Mouse (Mus musculus): ENCODE data around the gene Map3k21. TPM values are rescaled to one million over a fixed set of nuclear protein-coding genes. Genes with fewer than 3 reads are reported as not detected.
A peak's percentile ranks its signal among the peaks of the same experiment; 100 is the strongest.

The Map3k21 gene
- polyA plus RNA-seq, 1 experiment = 4.4 TPM

GRCm38 (mm10) chr8:125961790-125962189, 51.5 kb downstream of the Map3k21 start:
- H3K4me1 ChIP-seq (ENCODE audit: control insufficient read depth, insufficient read depth, low read length) = no peaks in the 10 kb centered on the region
- WGBS = 88% methylated on average over 6 of the region's 6 CpGs
- no peak overlapping the region for H3K27ac ChIP-seq (ENCODE audit: insufficient read depth, low read depth, low read length)
- DNase-seq = no peak
- no peak overlapping the region for H3K4me3 ChIP-seq (ENCODE audit: insufficient read depth, low read depth, low read length)
- no peaks in the 10 kb centered on the region for H3K27me3 ChIP-seq (replicated peaks; ENCODE audit: control insufficient read depth, insufficient read depth, low read length)
- TF ChIP-seq CTCF (conservative IDR thresholded peaks at IDR 0.05; ENCODE audit: insufficient read depth, insufficient read length, low read depth, low read length) = no peak
- no peak for TF ChIP-seq POLR2A (IDR thresholded peaks at IDR 0.05; ENCODE audit: low read depth, low read length)
- H3K36me3 ChIP-seq (ENCODE audit: control insufficient read depth, insufficient read depth, low read length) = no peaks in the 10 kb centered on the region

DNA sequence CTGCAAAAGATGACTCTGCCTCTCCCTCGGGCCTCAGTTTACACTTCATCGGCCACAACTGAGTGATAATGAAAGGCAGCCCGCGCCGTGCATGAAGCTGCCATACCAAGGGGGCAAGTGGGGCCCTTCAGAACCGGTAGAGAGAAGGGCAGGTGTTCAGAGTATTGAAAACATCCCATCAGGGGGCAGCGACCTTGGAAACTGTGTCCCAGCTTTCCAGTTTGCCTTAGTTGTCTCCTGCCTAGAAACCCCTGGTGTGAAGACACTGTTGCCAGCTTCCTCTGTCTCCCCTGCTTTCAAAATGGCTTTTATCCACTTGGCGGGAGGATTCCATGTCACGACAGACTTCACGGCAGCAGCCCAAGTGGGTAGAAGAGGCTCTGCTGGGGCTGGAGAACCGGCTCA, 53.6 kb downstream of the Map3k21 start:
- no peak for DNase-seq
- H3K4me3 ChIP-seq (ENCODE audit: insufficient read depth, low read depth, low read length) = no peak overlapping the region
- no peak for TF ChIP-seq POLR2A (IDR thresholded peaks at IDR 0.05; ENCODE audit: low read depth, low read length)
- no peak for TF ChIP-seq CTCF (conservative IDR thresholded peaks at IDR 0.05; ENCODE audit: insufficient read depth, insufficient read length, low read depth, low read length)
- no peaks in the 10 kb centered on the region for H3K27me3 ChIP-seq (replicated peaks; ENCODE audit: control insufficient read depth, insufficient read depth, low read length)
- no peaks in the 10 kb centered on the region for H3K4me1 ChIP-seq (ENCODE audit: control insufficient read depth, insufficient read depth, low read length)
- H3K27ac ChIP-seq (ENCODE audit: insufficient read depth, low read depth, low read length) = no peak overlapping the region
- H3K36me3 ChIP-seq (ENCODE audit: control insufficient read depth, insufficient read depth, low read length) = no peaks in the 10 kb centered on the region
- WGBS = 15% methylated on average over 11 of the region's 11 CpGs

- TF ChIP-seq POLR2A (IDR thresholded peaks at IDR 0.05; ENCODE audit: low read depth, low read length) (no peak), CTCF (conservative IDR thresholded peaks at IDR 0.05; ENCODE audit: insufficient read depth, insufficient read length, low read depth, low read length) (no peak)
- no peaks in the 10 kb centered on the region for H3K36me3 ChIP-seq (ENCODE audit: control insufficient read depth, insufficient read depth, low read length)
- no peaks in the 10 kb centered on the region; the same call in 1 of the 2 replicates for H3K27me3 ChIP-seq (replicated peaks; ENCODE audit: control insufficient read depth, insufficient read depth, low read length)
- H3K4me3 ChIP-seq (ENCODE audit: insufficient read depth, low read depth, low read length) = no peak overlapping the region
- no peaks in the 10 kb centered on the region for H3K4me1 ChIP-seq (ENCODE audit: control insufficient read depth, insufficient read depth, low read length)
- no peak overlapping the region for H3K27ac ChIP-seq (ENCODE audit: insufficient read depth, low read depth, low read length)
- no peak for DNase-seq
- WGBS = 55% methylated on average over 3 of the region's 3 CpGs
These were observed 61.1 kb downstream of the Map3k21 start for GRCm38 (mm10) chr8:125971336-125971735.

DNA sequence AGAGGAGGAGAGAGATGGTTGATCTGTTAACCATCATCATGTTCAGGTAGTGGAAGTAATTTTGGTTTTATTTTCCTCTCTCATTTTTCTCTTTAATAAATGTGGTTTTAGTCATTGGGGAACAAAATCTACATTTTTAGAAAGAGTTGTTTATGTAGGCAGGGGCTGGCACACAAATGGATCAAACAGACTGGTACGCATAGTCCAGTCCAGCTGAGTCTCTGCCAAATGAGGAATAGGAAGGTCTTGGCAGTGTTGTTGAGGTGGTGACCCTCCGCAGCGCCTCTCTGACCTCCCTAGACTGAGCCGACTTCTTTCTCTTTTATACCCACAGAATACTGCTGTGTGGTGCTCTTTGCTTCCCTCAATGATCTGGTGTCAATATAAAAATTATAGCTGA, 65.7 kb downstream of the Map3k21 start:
- TF ChIP-seq POLR2A (IDR thresholded peaks at IDR 0.05; ENCODE audit: low read depth, low read length) = no peak
- TF ChIP-seq CTCF (conservative IDR thresholded peaks at IDR 0.05; ENCODE audit: insufficient read depth, insufficient read length, low read depth, low read length) = no peak
- Histone ChIP-seq H3K4me3 (ENCODE audit: insufficient read depth, low read depth, low read length) (no peak overlapping the region), H3K27ac (ENCODE audit: insufficient read depth, low read depth, low read length) (no peak overlapping the region), H3K4me1 (ENCODE audit: control insufficient read depth, insufficient read depth, low read length) (no peaks in the 10 kb centered on the region), H3K27me3 (replicated peaks; ENCODE audit: control insufficient read depth, insufficient read depth, low read length) (no peaks in the 10 kb centered on the region), H3K36me3 (ENCODE audit: control insufficient read depth, insufficient read depth, low read length) (no peaks in the 10 kb centered on the region)
- DNase-seq = peak; percentile 37
- 54% methylated on average over 4 of the region's 4 CpGs for WGBS

GRCm38 (mm10) chr8:125980826-125981225, 70.6 kb downstream of the Map3k21 start:
- 31% methylated on average over 6 of the region's 6 CpGs for WGBS
- TF ChIP-seq CTCF (conservative IDR thresholded peaks at IDR 0.05; ENCODE audit: insufficient read depth, insufficient read length, low read depth, low read length) (no peak), POLR2A (IDR thresholded peaks at IDR 0.05; ENCODE audit: low read depth, low read length) (no peak)

DNA sequence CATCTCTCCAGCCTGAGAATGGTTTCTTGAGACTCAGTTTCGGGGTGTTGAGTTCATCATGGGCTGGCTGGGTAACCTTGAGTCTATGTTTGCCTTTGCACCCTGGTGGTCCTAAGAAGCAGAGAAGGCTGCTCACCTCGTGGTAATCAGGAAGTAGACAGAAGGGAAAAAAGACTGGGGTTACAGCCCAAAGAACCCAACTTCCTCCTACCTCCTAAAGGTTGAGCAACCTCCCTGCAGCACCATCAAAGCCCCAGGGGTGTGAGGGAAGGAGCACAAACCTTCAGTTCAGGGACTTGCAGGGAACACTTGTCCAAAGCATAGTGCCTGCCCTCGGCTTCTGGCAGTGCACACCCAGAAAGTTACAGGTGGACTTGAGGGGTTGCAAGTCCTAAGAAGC, 73.3 kb downstream of the Map3k21 start:
- Histone ChIP-seq H3K27ac (ENCODE audit: insufficient read depth, low read depth, low read length) (no peak overlapping the region), H3K27me3 (replicated peaks; ENCODE audit: control insufficient read depth, insufficient read depth, low read length) (no peaks in the 10 kb centered on the region), H3K36me3 (ENCODE audit: control insufficient read depth, insufficient read depth, low read length) (no peaks in the 10 kb centered on the region), H3K4me3 (ENCODE audit: insufficient read depth, low read depth, low read length) (no peak overlapping the region), H3K4me1 (ENCODE audit: control insufficient read depth, insufficient read depth, low read length) (no peaks in the 10 kb centered on the region)
- 66% methylated on average over 3 of the region's 3 CpGs for WGBS
- TF ChIP-seq POLR2A (IDR thresholded peaks at IDR 0.05; ENCODE audit: low read depth, low read length) (no peak), CTCF (conservative IDR thresholded peaks at IDR 0.05; ENCODE audit: insufficient read depth, insufficient read length, low read depth, low read length) (no peak)
- DNase-seq = no peak

More at GRCm38 (mm10) chr8:125980826-125981225, 70.6 kb downstream of the Map3k21 start:
- H3K27ac ChIP-seq (ENCODE audit: insufficient read depth, low read depth, low read length) = no peak overlapping the region
- no peaks in the 10 kb centered on the region for H3K4me1 ChIP-seq (ENCODE audit: control insufficient read depth, insufficient read depth, low read length)
- H3K4me3 ChIP-seq (ENCODE audit: insufficient read depth, low read depth, low read length) = no peak overlapping the region
- no peaks in the 10 kb centered on the region for H3K27me3 ChIP-seq (replicated peaks; ENCODE audit: control insufficient read depth, insufficient read depth, low read length)
- H3K36me3 ChIP-seq (ENCODE audit: control insufficient read depth, insufficient read depth, low read length) = no peaks in the 10 kb centered on the region
- no peak for DNase-seq

- no peak overlapping the region for H3K4me3 ChIP-seq (ENCODE audit: insufficient read depth, low read depth, low read length)
- no peak overlapping the region for H3K27ac ChIP-seq (ENCODE audit: insufficient read depth, low read depth, low read length)
- no peaks in the 10 kb centered on the region for H3K4me1 ChIP-seq (ENCODE audit: control insufficient read depth, insufficient read depth, low read length)
- H3K27me3 ChIP-seq (replicated peaks; ENCODE audit: control insufficient read depth, insufficient read depth, low read length) = no peaks in the 10 kb centered on the region
- no peak for DNase-seq
- no peaks in the 10 kb centered on the region for H3K36me3 ChIP-seq (ENCODE audit: control insufficient read depth, insufficient read depth, low read length)
- TF ChIP-seq CTCF (conservative IDR thresholded peaks at IDR 0.05; ENCODE audit: insufficient read depth, insufficient read length, low read depth, low read length) (no peak), POLR2A (IDR thresholded peaks at IDR 0.05; ENCODE audit: low read depth, low read length) (no peak)
- WGBS = 95% methylated on average over 4 of the region's 4 CpGs
These were observed 73.9 kb downstream of the Map3k21 start for GRCm38 (mm10) chr8:125984140-125984539.
